8 mouse cellular contexts compared by ENCODE assay signal in the genomic region with DNA sequence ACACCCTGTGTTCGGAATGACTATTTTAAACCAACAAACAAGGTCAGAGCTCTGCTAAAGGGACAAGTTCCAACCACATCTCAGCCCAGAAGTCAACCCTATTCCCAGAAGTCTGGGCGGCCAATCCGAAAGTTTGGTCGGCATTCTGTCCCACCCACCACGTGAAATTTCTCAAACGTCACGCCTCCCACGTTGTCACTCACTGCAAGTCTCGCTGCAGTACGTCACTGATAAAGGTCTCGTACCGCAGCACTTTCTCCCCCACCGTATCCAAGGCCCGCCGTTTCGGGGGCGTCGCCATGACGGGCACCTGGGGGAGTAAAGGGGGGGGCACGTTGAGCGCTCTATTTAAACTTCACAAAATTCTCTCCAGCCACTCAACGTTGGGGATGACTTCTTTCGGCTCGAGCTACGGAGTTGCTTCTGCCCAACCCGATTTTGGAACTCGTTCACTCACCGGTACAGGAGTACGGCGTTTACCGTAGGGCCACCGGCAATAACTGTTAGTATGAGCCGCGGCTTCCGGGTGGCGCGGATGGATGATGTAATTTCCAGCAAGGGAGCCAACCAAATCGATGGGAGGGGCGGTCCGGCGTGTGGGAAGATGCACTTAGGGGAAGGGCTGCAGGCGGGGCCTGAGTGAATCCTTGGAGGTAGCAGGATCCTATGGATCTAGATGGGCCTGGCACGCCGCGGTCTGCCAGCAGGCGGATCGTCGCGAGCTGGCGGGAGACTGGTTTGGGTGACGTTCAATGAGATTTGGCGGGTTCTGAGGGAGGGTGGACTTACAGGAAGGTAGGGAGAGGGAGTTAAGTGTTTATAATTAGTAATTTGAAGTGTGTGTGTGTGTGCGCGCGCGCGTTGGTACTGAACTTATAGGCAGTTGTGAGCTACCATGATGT. TPM values are rescaled to one million over a fixed set of nuclear protein-coding genes. Genes with fewer than 3 reads are reported as not detected.
DNase-seq lines count a peak whose midpoint lies in the region; ATAC-seq lines count a peak whose summit lies in the region.

A gene (minus strand): TSS at position 541 of the 902 bp plus-strand sequence.

- peak; percentile 98 for ATAC-seq in common myeloid progenitor, adult 5-6 weeks (replicated peaks; ENCODE audit: low read depth, poor library complexity, severe bottlenecking)
- peak; percentile 97 for ATAC-seq in megakaryocyte progenitor cell, adult 5-6 weeks (replicated peaks; ENCODE audit: poor library complexity)

- peak; percentile 97 for DNase-seq in ZHBTc4 (ENCODE audit: low read depth, low spot score)
- DNase-seq in gastrocnemius, adult 8-10 months (ENCODE audit: low spot score in 2 of 2): peak; percentile 72 to 73
- DNase-seq in induced T-regulatory cell, adult 2 months (ENCODE audit: low read depth): peak; percentile 92
- DNase-seq in left cerebral cortex, adult 9 months (ENCODE audit: low spot score in 2 of 2): peak; percentile 75 to 89
- peak; percentile 86 for DNase-seq in right cerebral cortex, postnatal 14 days
- DNase-seq in urinary bladder, postnatal 36 days (ENCODE audit: low spot score in 2 of 2): peak; percentile 73 to 89

RNA-seq across cellular contexts. Expression of the gene that starts here (rescaled TPM):
- 17.9 and 37.2 TPM in 2 replicates for total RNA-seq in common myeloid progenitor, adult 5-6 weeks (2017)
- total RNA-seq in gastrocnemius, adult 8-10 months (2022): 10 to 100 TPM; 28.9 to 38.7 (median 37.2) TPM
- total RNA-seq in megakaryocyte progenitor cell, adult 5-6 weeks (2015): 57.0 and 66.6 TPM in 2 replicates
- 24.7 and 35.6 TPM in 2 replicates for total RNA-seq in megakaryocyte progenitor cell, adult 5-6 weeks (2017)

Comparison
In these comparisons a context has a peak if more than half of its experiments do, and no peak if none do; other contexts are left out.
1. Peak in every context shown above with its lines: DNase-seq and ATAC-seq.